Mouse (Mus musculus): Measurements from ENCODE around the gene Bsn.

DNA sequence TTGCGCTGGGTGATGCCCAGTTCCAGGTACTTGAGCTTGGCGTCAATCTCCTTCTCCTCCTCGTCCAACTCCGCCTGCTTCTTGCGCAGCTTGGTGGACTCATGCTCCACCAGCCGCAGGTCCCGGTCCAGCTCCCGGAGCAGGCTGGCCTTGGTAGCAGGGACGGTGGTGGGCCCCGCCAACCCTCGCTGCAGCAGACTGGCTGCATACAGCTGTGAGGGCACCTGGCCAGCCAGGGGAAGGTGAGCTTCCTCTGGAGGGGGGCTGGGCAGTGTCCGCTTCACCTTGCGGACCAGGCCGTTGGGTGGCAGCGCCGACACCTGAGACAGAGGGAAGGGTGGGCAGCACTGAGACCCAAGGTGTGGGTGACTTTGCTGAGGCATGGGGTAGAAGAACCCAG, 82.3 kb downstream of the Bsn start:
- no peak for TF ChIP-seq CTCF (IDR thresholded peaks at IDR 0.05; ENCODE audit: low read depth, low read length)
- no peak for TF ChIP-seq POLR2A (IDR thresholded peaks at IDR 0.05; ENCODE audit: borderline replicate concordance, low read depth, low read length)
